Mouse (Mus musculus): ENCODE results near the gene Scgb2b3.

Gene Scgb2b3

GRCm38 (mm10) chr7:31362022-31362560, at the start of gene Scgb2b3:
Gene Scgb2b3 (minus strand): TSS chr7:31362072.
- DNase-seq, result no peak

- no peak for DNase-seq
These were observed 13.4 kb upstream of the Scgb2b3 start, which contains the start of gene Scgb1b3 for GRCm38 (mm10) chr7:31375292-31375691. Gene Scgb1b3 (plus strand): TSS chr7:31375592.

All from kidney, postnatal 25 days (tissue).